Comparison of ENCODE assay signal across 18 mouse cellular contexts in the genomic region with DNA sequence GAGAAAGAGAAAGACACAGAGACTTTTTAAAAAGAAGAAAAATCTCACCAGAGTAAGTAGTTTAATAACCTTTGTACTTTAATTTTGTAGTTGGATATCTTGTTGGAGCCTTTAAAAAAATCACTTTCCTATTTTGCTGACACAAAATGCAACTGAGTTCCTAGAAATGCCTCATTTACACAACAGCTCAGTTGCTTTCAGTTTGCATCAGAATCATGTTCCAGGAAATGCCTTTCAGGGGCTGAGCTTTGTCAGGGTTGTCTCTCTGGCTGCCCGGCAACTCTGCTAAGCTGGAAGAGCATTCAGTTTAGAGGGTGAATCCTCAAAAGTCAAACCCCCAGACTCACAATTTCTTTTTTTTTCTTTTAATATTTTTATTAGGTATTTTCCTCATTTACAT.
DNase-seq lines count a peak whose midpoint lies in the region; ATAC-seq and TF ChIP-seq lines count a peak whose summit lies in the region.
"Had no signal": no experiment of that assay in that cellular context is flagged by ENCODE, and none has a peak within 500 bp of the region (broad histone marks: within the 10 kb centered on the region; RNA-seq: fewer than 3 reads in every experiment).

No protein-coding gene starts in this region.

- H3K4me2 ChIP-seq in lung, embryonic 14.5 days: no peak overlapping the region
- H3K4me2 ChIP-seq in myocyte (ENCODE audit: low read depth): peak overlapping the region; percentile 57
- H3K4me2 ChIP-seq in forebrain, embryonic 13.5 days: no peak overlapping the region
- H3K4me2 ChIP-seq: hindbrain, embryonic 13.5 days; neural tube, embryonic 12.5 days; stomach, embryonic 15.5 days had no signal

- no peaks in the 10 kb centered on the region for H3K79me2 ChIP-seq in myocyte (ENCODE audit: control insufficient read depth, insufficient read depth)

- H3K27ac ChIP-seq in lung, embryonic 14.5 days (ENCODE audit: low read depth): no peak overlapping the region
- no peak overlapping the region for H3K27ac ChIP-seq in forebrain, embryonic 13.5 days
- H3K27ac ChIP-seq: hindbrain, embryonic 13.5 days; neural tube, embryonic 12.5 days; stomach, embryonic 15.5 days had no signal

- H3K36me3 ChIP-seq in lung, embryonic 14.5 days (ENCODE audit: insufficient read depth): no peaks in the 10 kb centered on the region
- no peaks in the 10 kb centered on the region for H3K36me3 ChIP-seq in myocyte (ENCODE audit: control insufficient read depth, insufficient read depth)
- no peaks in the 10 kb centered on the region for H3K36me3 ChIP-seq in forebrain, embryonic 13.5 days (ENCODE audit: poor library complexity, severe bottlenecking)
- H3K36me3 ChIP-seq: hindbrain, embryonic 13.5 days; neural tube, embryonic 12.5 days; stomach, embryonic 15.5 days had no signal

- TF ChIP-seq CTCF in lung, embryonic 14.5 days (IDR thresholded peaks at IDR 0.05; ENCODE audit: low read depth): no peak

- no peaks in the 10 kb centered on the region for H3K27me3 ChIP-seq in lung, embryonic 14.5 days (ENCODE audit: insufficient read depth, low read length)
- H3K27me3 ChIP-seq in myocyte (ENCODE audit: control insufficient read depth, insufficient read depth, insufficient read length): peaks cover 8% of the 10 kb centered on the region
- no peaks in the 10 kb centered on the region for H3K27me3 ChIP-seq in forebrain, embryonic 13.5 days
- H3K27me3 ChIP-seq: hindbrain, embryonic 13.5 days; neural tube, embryonic 12.5 days; stomach, embryonic 15.5 days had no signal

- H3K4me3 ChIP-seq in lung, embryonic 14.5 days (ENCODE audit: low read depth, low read length): no peak overlapping the region
- no peak overlapping the region for H3K4me3 ChIP-seq in myocyte
- H3K4me3 ChIP-seq in forebrain, embryonic 13.5 days: no peak overlapping the region
- H3K4me3 ChIP-seq: hindbrain, embryonic 13.5 days; neural tube, embryonic 12.5 days; stomach, embryonic 15.5 days had no signal

- no peak for TF ChIP-seq POLR2A in myocyte (IDR thresholded peaks at IDR 0.05; ENCODE audit: insufficient read length, low read depth)

- WGBS in lung, embryonic 14.5 days: 53% methylated on average over 1 of the region's 1 CpGs
- WGBS in forebrain, embryonic 13.5 days: 81% methylated on average over 1 of the region's 1 CpGs

- no peak for ATAC-seq in lung, embryonic 14.5 days (ENCODE audit: insufficient read depth)
- peak; percentile 66 for ATAC-seq in CD4-positive, CD25-positive, alpha-beta regulatory T cell, adult 4 months
- ATAC-seq in forebrain, embryonic 13.5 days: no peak
- ATAC-seq: forebrain, postnatal 0 days had no signal

- DNase-seq in lung, embryonic 14.5 days: peak; percentile 8
- DNase-seq in lung, postnatal 25 days (ENCODE audit: low spot score): no peak
- peak; percentile 45 for DNase-seq in R1 (ENCODE audit: low read depth, low spot score)
- DNase-seq in right cerebral cortex, adult 2 months (ENCODE audit: low spot score in 2 of 2): no peak
- DNase-seq: adrenal gland, postnatal 10 days; cerebellum, adult 11-12 months; cerebellum, postnatal 25 days; forebrain, postnatal 0 days; kidney, adult 18-20 months; kidney, postnatal 14 days; lung, adult 2 months; right cerebral cortex, postnatal 14 days had no signal

- H3K9me3 ChIP-seq in lung, embryonic 14.5 days (ENCODE audit: low read depth, low read length): no peaks in the 10 kb centered on the region
- H3K9me3 ChIP-seq in forebrain, embryonic 13.5 days (replicated peaks): no peaks in the 10 kb centered on the region
- H3K9me3 ChIP-seq: hindbrain, embryonic 13.5 days; neural tube, embryonic 12.5 days; stomach, embryonic 15.5 days had no signal

- no peak overlapping the region for H3ac ChIP-seq in myocyte (ENCODE audit: control insufficient read depth, insufficient read length)

- no peaks in the 10 kb centered on the region for H3K4me1 ChIP-seq in lung, embryonic 14.5 days (ENCODE audit: insufficient read depth)
- no peaks in the 10 kb centered on the region for H3K4me1 ChIP-seq in forebrain, embryonic 13.5 days
- H3K4me1 ChIP-seq: hindbrain, embryonic 13.5 days; neural tube, embryonic 12.5 days; stomach, embryonic 15.5 days had no signal

- H3K9ac ChIP-seq in lung, embryonic 14.5 days: no peak overlapping the region
- H3K9ac ChIP-seq in forebrain, embryonic 13.5 days: no peak overlapping the region
- H3K9ac ChIP-seq: forebrain, postnatal 0 days; hindbrain, embryonic 13.5 days; neural tube, embryonic 12.5 days; stomach, embryonic 15.5 days had no signal

TF ChIP-seq in myocyte, 11 proteins besides CTCF, POLR2A, EP300 and RAD21:
- TF ChIP-seq TCF12 (IDR thresholded peaks at IDR 0.05; ENCODE audit: insufficient read depth, poor library complexity, severe bottlenecking) (no peak), CEBPB (IDR thresholded peaks at IDR 0.05; ENCODE audit: insufficient read depth, poor library complexity, severe bottlenecking) (peak; percentile 89)
TF ChIP-seq in myocyte: peak in this region for 1.

Comparison
In these comparisons a context has a peak if more than half of its experiments do, and no peak if none do; other contexts are left out.
1. DNase-seq: peak in lung, embryonic 14.5 days (single experiment) and R1 (single experiment); none in lung, postnatal 25 days (single experiment) and right cerebral cortex, adult 2 months (0 of 2).